In genomic region chr2:92426426-92426825, GRCm38 (mm10) we compare ENCODE assay signal across 8 mouse cellular contexts. TPM values are rescaled to one million over a fixed set of nuclear protein-coding genes. Genes with fewer than 3 reads are reported as not detected.
DNase-seq lines count a peak whose midpoint lies in the region; ATAC-seq and TF ChIP-seq lines count a peak whose summit lies in the region.

No protein-coding gene starts in this region.

- no peak for TF ChIP-seq CTCF in stomach, postnatal 0 days (IDR thresholded peaks at IDR 0.05; ENCODE audit: low read depth)

- no peak overlapping the region for H3K4me2 ChIP-seq in neural tube, embryonic 12.5 days (replicated peaks)
- no peak overlapping the region for H3K4me2 ChIP-seq in limb, embryonic 14.5 days (replicated peaks; ENCODE audit: low read depth, low read length, severe bottlenecking)
- no peak overlapping the region for H3K4me2 ChIP-seq in stomach, postnatal 0 days (replicated peaks; ENCODE audit: low read depth)

- peak overlapping the region; percentile 9; the same call in 1 of the 2 replicates for H3K9ac ChIP-seq in neural tube, embryonic 12.5 days
- H3K9ac ChIP-seq in limb, embryonic 14.5 days (ENCODE audit: low read depth, low read length, severe bottlenecking): no peak overlapping the region
- H3K9ac ChIP-seq in stomach, postnatal 0 days (ENCODE audit: low read length): peak overlapping the region; percentile 47; the same call in 1 of the 2 replicates

- H3K4me1 ChIP-seq in neural tube, embryonic 12.5 days: peaks cover 46% of the 10 kb centered on the region
- H3K4me1 ChIP-seq in heart, embryonic 10.5 days: peaks cover 77% of the 10 kb centered on the region
- peaks cover 56% of the 10 kb centered on the region for H3K4me1 ChIP-seq in limb, embryonic 14.5 days (ENCODE audit: control insufficient read depth, insufficient read depth, low read length)
- H3K4me1 ChIP-seq in stomach, postnatal 0 days (replicated peaks; ENCODE audit: control insufficient read depth, insufficient read depth): peaks cover 40% of the 10 kb centered on the region

- WGBS in neural tube, embryonic 12.5 days: 91% methylated on average over 3 of the region's 3 CpGs
- 90% methylated on average over 3 of the region's 3 CpGs for WGBS in heart, embryonic 10.5 days
- WGBS in limb, embryonic 14.5 days: 36% methylated on average over 3 of the region's 3 CpGs
- 28% methylated on average over 3 of the region's 3 CpGs for WGBS in stomach, postnatal 0 days

- no peak overlapping the region for H3K27ac ChIP-seq in neural tube, embryonic 12.5 days
- H3K27ac ChIP-seq in heart, embryonic 10.5 days: peak overlapping the region; percentile 22; the same call in 1 of the 2 replicates
- H3K27ac ChIP-seq in limb, embryonic 14.5 days (replicated peaks; ENCODE audit: low read depth, low read length): peak overlapping the region; percentile 87
- H3K27ac ChIP-seq in stomach, postnatal 0 days (replicated peaks): peak overlapping the region; percentile 93

- TF ChIP-seq EP300 in stomach, postnatal 0 days (optimal IDR thresholded peaks at IDR 0.05): no peak

- TF ChIP-seq POLR2A in limb, embryonic 14.5 days (IDR thresholded peaks at IDR 0.05; ENCODE audit: borderline replicate concordance, extremely low read depth, insufficient read depth, insufficient read length): no peak

- DNase-seq in neural tube, embryonic 10.5 days (ENCODE audit: extremely low spot score, low spot score): no peak
- DNase-seq in heart, embryonic 10.5 days (ENCODE audit: low spot score): no peak
- peak; percentile 69 for DNase-seq in limb, embryonic 14.5 days (ENCODE audit: low spot score)
- no peak for DNase-seq in stomach, postnatal 0 days (ENCODE audit: low spot score)
- DNase-seq in right cerebral cortex, postnatal 14 days: no peak
- DNase-seq in spleen, adult 12 weeks (ENCODE audit: low spot score): no peak
- DNase-seq in ovary, adult 18-20 months (ENCODE audit: low spot score): no peak

- no peaks in the 10 kb centered on the region for H3K27me3 ChIP-seq in neural tube, embryonic 12.5 days (replicated peaks)
- no peaks in the 10 kb centered on the region for H3K27me3 ChIP-seq in heart, embryonic 10.5 days (ENCODE audit: insufficient read depth, poor library complexity, severe bottlenecking)
- H3K27me3 ChIP-seq in limb, embryonic 14.5 days (ENCODE audit: control insufficient read depth, insufficient read depth, low read length): no peaks in the 10 kb centered on the region
- H3K27me3 ChIP-seq in stomach, postnatal 0 days (ENCODE audit: control insufficient read depth, insufficient read depth, low read length): no peaks in the 10 kb centered on the region

- H3K9me3 ChIP-seq in neural tube, embryonic 12.5 days: no peaks in the 10 kb centered on the region
- no peaks in the 10 kb centered on the region for H3K9me3 ChIP-seq in heart, embryonic 10.5 days
- H3K9me3 ChIP-seq in limb, embryonic 14.5 days (ENCODE audit: control insufficient read depth, low read length): no peaks in the 10 kb centered on the region
- H3K9me3 ChIP-seq in stomach, postnatal 0 days (ENCODE audit: control insufficient read depth, low read length): no peaks in the 10 kb centered on the region

- peaks cover 32% of the 10 kb centered on the region for H3K36me3 ChIP-seq in neural tube, embryonic 12.5 days
- H3K36me3 ChIP-seq in heart, embryonic 10.5 days: peaks cover 38% of the 10 kb centered on the region
- H3K36me3 ChIP-seq in limb, embryonic 14.5 days (ENCODE audit: control insufficient read depth, insufficient read depth, low read length): peaks cover 46% of the 10 kb centered on the region
- peaks cover 14% of the 10 kb centered on the region for H3K36me3 ChIP-seq in stomach, postnatal 0 days (ENCODE audit: control insufficient read depth, insufficient read depth, low read length)

- ATAC-seq in neural tube, embryonic 12.5 days (ENCODE audit: low FRiP score, low read depth): no peak
- peak; percentile 29; the same call in 1 of the 2 replicates for ATAC-seq in limb, embryonic 14.5 days (ENCODE audit: low FRiP score, low read depth)
- no peak for ATAC-seq in stomach, postnatal 0 days (ENCODE audit: low FRiP score, low TSS enrichment)

- no peak overlapping the region for H3K4me3 ChIP-seq in neural tube, embryonic 12.5 days
- no peak overlapping the region for H3K4me3 ChIP-seq in heart, embryonic 10.5 days
- H3K4me3 ChIP-seq in limb, embryonic 14.5 days (replicated peaks; ENCODE audit: low read length): no peak overlapping the region
- no peak overlapping the region for H3K4me3 ChIP-seq in stomach, postnatal 0 days (ENCODE audit: low read depth, low read length)

RNA-seq across cellular contexts. Expression of gene Cry2, which starts 7.4 kb away (rescaled TPM):
- polyA plus RNA-seq in neural tube, embryonic 12.5 days (2016; fragmentation: Nextera tagmentation; extraction: Ambion mirVana): 32.7 and 33.6 TPM in 2 replicates
- 21.0 and 23.3 TPM in 2 replicates for polyA plus RNA-seq in heart, embryonic 10.5 days (2016; fragmentation: Nextera tagmentation; extraction: Ambion mirVana)
- 27.2 and 33.5 TPM in 2 replicates for polyA plus RNA-seq in limb, embryonic 14.5 days (2012; rRNA removed)
- polyA plus RNA-seq in limb, embryonic 14.5 days (2014; fragmentation: Nextera tagmentation; extraction: Ambion mirVana): 30.2 and 34.8 TPM in 2 replicates
- 14.8 and 17.3 TPM in 2 replicates for polyA plus RNA-seq in stomach, postnatal 0 days (2015; fragmentation: Nextera tagmentation; extraction: Ambion mirVana)

RNA-seq across cellular contexts. Expression of gene Mapk8ip1, which starts 25.4 kb away (rescaled TPM):
- polyA plus RNA-seq in neural tube, embryonic 12.5 days (2016; fragmentation: Nextera tagmentation; extraction: Ambion mirVana): 144 and 154 TPM in 2 replicates
- polyA plus RNA-seq in heart, embryonic 10.5 days (2016; fragmentation: Nextera tagmentation; extraction: Ambion mirVana): 7.5 and 18.2 TPM in 2 replicates
- 42.5 and 54.8 TPM in 2 replicates for polyA plus RNA-seq in limb, embryonic 14.5 days (2012; rRNA removed)
- 12.9 and 13.8 TPM in 2 replicates for polyA plus RNA-seq in limb, embryonic 14.5 days (2014; fragmentation: Nextera tagmentation; extraction: Ambion mirVana)
- 10.3 and 12.5 TPM in 2 replicates for polyA plus RNA-seq in stomach, postnatal 0 days (2015; fragmentation: Nextera tagmentation; extraction: Ambion mirVana)

RNA-seq across cellular contexts. Expression of gene Slc35c1, which starts 33.9 kb away (rescaled TPM):
- 10.1 and 11.6 TPM in 2 replicates for polyA plus RNA-seq in neural tube, embryonic 12.5 days (2016; fragmentation: Nextera tagmentation; extraction: Ambion mirVana)
- polyA plus RNA-seq in heart, embryonic 10.5 days (2016; fragmentation: Nextera tagmentation; extraction: Ambion mirVana): 14.1 and 14.9 TPM in 2 replicates
- 16.1 and 24.1 TPM in 2 replicates for polyA plus RNA-seq in limb, embryonic 14.5 days (2012; rRNA removed)
- 14.3 and 15.1 TPM in 2 replicates for polyA plus RNA-seq in limb, embryonic 14.5 days (2014; fragmentation: Nextera tagmentation; extraction: Ambion mirVana)
- polyA plus RNA-seq in stomach, postnatal 0 days (2015; fragmentation: Nextera tagmentation; extraction: Ambion mirVana): 35.8 and 41.7 TPM in 2 replicates

RNA-seq across cellular contexts. Expression of gene 1700029I15Rik, which starts 44.1 kb away (rescaled TPM):
- 5.8 and 7.3 TPM in 2 replicates for polyA plus RNA-seq in neural tube, embryonic 12.5 days (2016; fragmentation: Nextera tagmentation; extraction: Ambion mirVana)
- polyA plus RNA-seq in heart, embryonic 10.5 days (2016; fragmentation: Nextera tagmentation; extraction: Ambion mirVana): 0.89 and 2.7 TPM in 2 replicates
- polyA plus RNA-seq in limb, embryonic 14.5 days (2012; rRNA removed): 3.1 and 3.5 TPM in 2 replicates
- polyA plus RNA-seq in limb, embryonic 14.5 days (2014; fragmentation: Nextera tagmentation; extraction: Ambion mirVana): 1.7 and 2.4 TPM in 2 replicates
- 1.7 and 2.3 TPM in 2 replicates for polyA plus RNA-seq in stomach, postnatal 0 days (2015; fragmentation: Nextera tagmentation; extraction: Ambion mirVana)

RNA-seq across cellular contexts. Expression of gene Large2, which starts 51.8 kb away (rescaled TPM):
- polyA plus RNA-seq in neural tube, embryonic 12.5 days (2016; fragmentation: Nextera tagmentation; extraction: Ambion mirVana): 1.8 and 2.6 TPM in 2 replicates
- polyA plus RNA-seq in heart, embryonic 10.5 days (2016; fragmentation: Nextera tagmentation; extraction: Ambion mirVana): 1.6 and 7.0 TPM in 2 replicates
- polyA plus RNA-seq in limb, embryonic 14.5 days (2012; rRNA removed): 32.7 and 41.1 TPM in 2 replicates
- 15.0 and 16.3 TPM in 2 replicates for polyA plus RNA-seq in limb, embryonic 14.5 days (2014; fragmentation: Nextera tagmentation; extraction: Ambion mirVana)
- 8.7 and 9.4 TPM in 2 replicates for polyA plus RNA-seq in stomach, postnatal 0 days (2015; fragmentation: Nextera tagmentation; extraction: Ambion mirVana)
